Mouse (Mus musculus) layer of hippocampus, adult 2 months (tissue): ENCODE data around the gene Cxcr6. TPM values are rescaled to one million over a fixed set of nuclear protein-coding genes. Genes with fewer than 3 reads are reported as not detected.

Experiments used
- DNase-seq, 2 experiments: peaks; one replicate each; pipeline ENCODE4 v3.0.0; 2022; ENCODE audit warnings: low spot score in 2 of 2
- H3K27ac ChIP-seq: fragments of 200-600 bp; 2 replicates; pipeline ENCODE4 v1.8.1; 2022
- H3K4me3 ChIP-seq: fragments of 200-600 bp; 2 replicates; pipeline ENCODE4 v1.8.1; 2022; ENCODE audit warnings: mild to moderate bottlenecking
- CTCF ChIP-seq: fragments of 200-600 bp; conservative IDR thresholded peaks from 2 replicates; pipeline ENCODE4 v1.8.1; 2022; ENCODE audit warnings: antibody characterized with exemption, mild to moderate bottlenecking, moderate library complexity
- total RNA-seq, 2 experiments: library from RNA; stranded (reverse); gene quantifications; 2 replicates each; pipeline ENCODE4 v1.2.3; 2021

Cxcr6 gene
- total RNA-seq, 2 experiments from 2014 or later, result not detected

GRCm38 (mm10) chr9:123801527-123801926 lies 4.7 kb upstream of the Cxcr6 start:
- Histone ChIP-seq H3K4me3 (no peak overlapping the region), H3K27ac (no peak overlapping the region)
- no peak for DNase-seq
- TF ChIP-seq CTCF, result no peak

GRCm38 (mm10) chr9:123802421-123802820 lies 3.9 kb upstream of the Cxcr6 start:
- no peak for DNase-seq
- Histone ChIP-seq H3K27ac (no peak overlapping the region), H3K4me3 (no peak overlapping the region)
- TF ChIP-seq CTCF, result no peak

GRCm38 (mm10) chr9:123802896-123803295 lies 3.4 kb upstream of the Cxcr6 start:
- H3K27ac ChIP-seq, result no peak overlapping the region
- TF ChIP-seq CTCF, result peak; percentile 19; the same call in 1 of the 2 replicates
- no peak for DNase-seq

GRCm38 (mm10) chr9:123805241-123805640 lies 1.0 kb upstream of the Cxcr6 start:
- no peak for TF ChIP-seq CTCF
- H3K4me3 ChIP-seq, result no peak overlapping the region
- DNase-seq, result no peak
- no peak overlapping the region for H3K27ac ChIP-seq

More at GRCm38 (mm10) chr9:123802896-123803295, 3.4 kb upstream of the Cxcr6 start:
- no peak overlapping the region for H3K4me3 ChIP-seq

GRCm38 (mm10) chr9:123808583-123808982 lies 2.3 kb downstream of the Cxcr6 start:
- DNase-seq, result no peak
- no peak for TF ChIP-seq CTCF
- no peak overlapping the region for H3K4me3 ChIP-seq
- H3K27ac ChIP-seq, result no peak overlapping the region

- no peak overlapping the region for H3K27ac ChIP-seq
- H3K4me3 ChIP-seq, result no peak overlapping the region
- no peak for DNase-seq
- no peak for TF ChIP-seq CTCF
Measured at GRCm38 (mm10) chr9:123811831-123812230, 5.6 kb downstream of the Cxcr6 start.

- no peak for DNase-seq
- no peak for TF ChIP-seq CTCF
- H3K27ac ChIP-seq, result no peak overlapping the region
- H3K4me3 ChIP-seq, result no peak overlapping the region
Measured at GRCm38 (mm10) chr9:123814326-123814725, 8.1 kb downstream of the Cxcr6 start.

GRCm38 (mm10) chr9:123814821-123815220 lies 8.5 kb downstream of the Cxcr6 start:
- Histone ChIP-seq H3K4me3 (no peak overlapping the region), H3K27ac (no peak overlapping the region)
- no peak for DNase-seq
- TF ChIP-seq CTCF, result no peak

GRCm38 (mm10) chr9:123815444-123815843 lies 9.2 kb downstream of the Cxcr6 start:
- H3K27ac ChIP-seq, result no peak overlapping the region
- no peak overlapping the region for H3K4me3 ChIP-seq
- no peak for TF ChIP-seq CTCF
- DNase-seq, result no peak

- Histone ChIP-seq H3K27ac (no peak overlapping the region), H3K4me3 (no peak overlapping the region)
- DNase-seq, result no peak
- TF ChIP-seq CTCF, result no peak
Measured at GRCm38 (mm10) chr9:123815996-123816395, 9.7 kb downstream of the Cxcr6 start.

- DNase-seq, result no peak
- no peak overlapping the region for H3K27ac ChIP-seq
- no peak for TF ChIP-seq CTCF
Measured at GRCm38 (mm10) chr9:123818601-123819000, 12.3 kb downstream of the Cxcr6 start.

GRCm38 (mm10) chr9:123826631-123827030 lies 20.4 kb downstream of the Cxcr6 start:
- H3K4me3 ChIP-seq, result no peak overlapping the region
- H3K27ac ChIP-seq, result no peak overlapping the region
- no peak for DNase-seq
- no peak for TF ChIP-seq CTCF

More at GRCm38 (mm10) chr9:123818601-123819000, 12.3 kb downstream of the Cxcr6 start:
- no peak overlapping the region for H3K4me3 ChIP-seq

GRCm38 (mm10) chr9:123828916-123829315 lies 22.6 kb downstream of the Cxcr6 start:
- no peak for DNase-seq
- Histone ChIP-seq H3K27ac (no peak overlapping the region), H3K4me3 (no peak overlapping the region)
- TF ChIP-seq CTCF, result no peak

- no peak overlapping the region for H3K27ac ChIP-seq
- no peak for TF ChIP-seq CTCF
- H3K4me3 ChIP-seq, result no peak overlapping the region
- DNase-seq, result no peak
Measured at GRCm38 (mm10) chr9:123835851-123836250, 29.6 kb downstream of the Cxcr6 start.

GRCm38 (mm10) chr9:123840243-123840642 lies 34.0 kb downstream of the Cxcr6 start:
- no peak for TF ChIP-seq CTCF
- no peak overlapping the region for H3K27ac ChIP-seq
- no peak for DNase-seq

More at GRCm38 (mm10) chr9:123840243-123840642, 34.0 kb downstream of the Cxcr6 start:
- H3K4me3 ChIP-seq, result no peak overlapping the region
